Mouse (Mus musculus) kidney, adult 2 months (tissue): ENCODE results near the gene Pigh. TPM values are rescaled to one million over a fixed set of nuclear protein-coding genes. Genes with fewer than 3 reads are reported as not detected.

ENCODE experiments used
- DNase-seq: peaks from one replicate; pipeline ENCODE4 v3.0.0; 2021
- H3K27ac ChIP-seq: fragments of 200-500 bp; 2 replicates; pipeline ENCODE4 v1.5.1; 2012; ENCODE audit warnings: low read depth, low read length, control low read depth, inconsistent platforms; ENCODE audit not compliant: insufficient read depth
- H3K27me3 ChIP-seq: fragments of 200-500 bp; replicated peaks from 2 replicates; pipeline ENCODE4 v1.6.1; 2012; ENCODE audit warnings: mild to moderate bottlenecking, moderate library complexity, low read length, inconsistent platforms; ENCODE audit not compliant: control insufficient read depth, insufficient read depth
- H3K36me3 ChIP-seq: fragments of 200-500 bp; 2 replicates; pipeline ENCODE4 v1.6.1; 2012; ENCODE audit warnings: mild to moderate bottlenecking, moderate library complexity, low read length, inconsistent platforms; ENCODE audit not compliant: control insufficient read depth, insufficient read depth
- H3K4me1 ChIP-seq: fragments of 200-500 bp; 2 replicates; pipeline ENCODE4 v1.6.1; 2011; ENCODE audit warnings: low read length; ENCODE audit not compliant: control insufficient read depth, insufficient read depth
- H3K4me3 ChIP-seq: fragments of 200-500 bp; 2 replicates; pipeline ENCODE4 v1.5.1; 2011; ENCODE audit warnings: mild to moderate bottlenecking, low read depth, low read length, control low read depth; ENCODE audit not compliant: insufficient read depth
- CTCF ChIP-seq: fragments of 200-500 bp; conservative IDR thresholded peaks from 2 replicates; pipeline ENCODE4 v1.5.1; 2011; ENCODE audit warnings: low read depth, mild to moderate bottlenecking, control low read depth, low read length, moderate library complexity, mixed read lengths; ENCODE audit not compliant: insufficient read depth, insufficient read length
- POLR2A ChIP-seq: fragments of 200-500 bp; IDR thresholded peaks from one replicate; pipeline ENCODE4 v1.6.1; 2011; ENCODE audit warnings: low read depth, low read length, control low read depth
- WGBS: fragments of 180-500 bp; shearing (Covaris S2); methylation state at CpG from one replicate; pipeline ENCODE4 v1.1.7; 2018; 5-methylcytosine and 5-hydroxymethylcytosine counted together
- polyA plus RNA-seq: library from polyadenylated mRNA; depleted of rRNA; stranded (reverse); fragments of >200 nt; gene quantifications from 2 replicates; pipeline ENCODE4 v1.2.3, GENCODE M21; 2012

Gene Pigh
- polyA plus RNA-seq, 1 experiment: 12.4 TPM

- H3K27me3 ChIP-seq: no peaks in the 10 kb centered on the region; the same call in 1 of the 2 replicates
- H3K27ac ChIP-seq: no peak overlapping the region
- H3K4me1 ChIP-seq: no peaks in the 10 kb centered on the region
- TF ChIP-seq CTCF (peak; percentile 32; the same call in 1 of the 2 replicates), POLR2A (no peak)
- H3K36me3 ChIP-seq: no peaks in the 10 kb centered on the region
- WGBS: 60% methylated on average over 3 of the region's 3 CpGs
- no peak overlapping the region for H3K4me3 ChIP-seq
- DNase-seq: peak; percentile 34
These were observed 7.8 kb upstream of the Pigh start for GRCm38 (mm10) chr12:79097106-79097752.

DNA sequence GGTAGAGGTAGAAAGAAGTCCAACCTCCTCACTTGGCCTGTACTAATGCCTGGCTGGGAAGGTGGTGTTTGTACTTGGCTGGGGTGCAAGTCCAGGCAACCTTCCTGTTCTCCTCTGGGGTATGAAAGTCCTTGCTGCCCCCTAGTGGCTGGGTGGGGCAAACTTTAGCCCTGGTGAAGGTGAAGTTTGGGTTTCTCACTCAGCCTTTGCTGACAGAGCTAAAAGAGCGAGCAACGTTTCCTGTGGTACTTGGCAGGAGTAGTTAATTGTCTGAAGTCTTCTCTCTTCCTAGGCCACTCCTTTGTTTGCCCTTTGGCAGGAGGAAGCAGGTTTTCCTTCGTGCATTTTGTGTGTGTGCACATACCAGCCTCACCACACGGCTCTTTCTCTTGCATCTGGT, 3.1 kb upstream of the Pigh start:
- no peaks in the 10 kb centered on the region for H3K27me3 ChIP-seq
- TF ChIP-seq POLR2A (no peak), CTCF (peak; percentile 89)
- peaks cover 3% of the 10 kb centered on the region; the same call in 1 of the 2 replicates for H3K4me1 ChIP-seq
- no peak overlapping the region for H3K27ac ChIP-seq
- H3K4me3 ChIP-seq: no peak overlapping the region
- no peaks in the 10 kb centered on the region for H3K36me3 ChIP-seq
- peak; percentile 89 for DNase-seq
- 10% methylated on average over 4 of the region's 4 CpGs for WGBS

GRCm38 (mm10) chr12:79073362-79073761, 16.1 kb downstream of the Pigh start:
- H3K36me3 ChIP-seq: no peaks in the 10 kb centered on the region; the same call in 1 of the 2 replicates
- no peaks in the 10 kb centered on the region for H3K27me3 ChIP-seq
- WGBS: 81% methylated on average over 6 of the region's 6 CpGs
- H3K27ac ChIP-seq: no peak overlapping the region
- no peak for TF ChIP-seq POLR2A
- TF ChIP-seq CTCF: no peak
- H3K4me1 ChIP-seq: peaks cover 9% of the 10 kb centered on the region; the same call in 1 of the 2 replicates
- no peak overlapping the region for H3K4me3 ChIP-seq
- no peak for DNase-seq

DNA sequence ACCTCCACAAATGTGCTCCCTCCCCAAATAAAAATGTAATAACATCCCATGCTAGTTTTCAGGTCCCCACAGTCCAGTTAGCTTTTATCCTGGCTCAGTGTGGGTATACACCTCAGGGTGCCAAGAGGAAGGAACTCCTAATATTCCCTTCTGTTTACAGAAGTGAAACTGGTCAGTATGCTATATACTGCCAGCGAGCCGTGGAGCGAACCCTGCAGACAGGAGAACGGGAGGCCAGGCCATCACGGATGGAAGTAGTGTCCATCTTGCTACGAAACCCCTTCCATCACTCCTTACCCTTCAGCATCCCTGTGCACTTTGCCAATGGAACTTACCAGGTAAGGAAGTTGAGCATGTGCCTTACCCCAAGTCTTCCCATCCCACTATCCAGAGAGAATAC, 16.9 kb downstream of the Pigh start:
- WGBS: 91% methylated on average over 6 of the region's 6 CpGs
- H3K4me1 ChIP-seq: peaks cover 9% of the 10 kb centered on the region; the same call in 1 of the 2 replicates
- TF ChIP-seq CTCF: no peak
- no peak for TF ChIP-seq POLR2A
- H3K4me3 ChIP-seq: no peak overlapping the region
- no peaks in the 10 kb centered on the region for H3K27me3 ChIP-seq
- no peak overlapping the region for H3K27ac ChIP-seq
- DNase-seq: no peak
- H3K36me3 ChIP-seq: no peaks in the 10 kb centered on the region

DNA sequence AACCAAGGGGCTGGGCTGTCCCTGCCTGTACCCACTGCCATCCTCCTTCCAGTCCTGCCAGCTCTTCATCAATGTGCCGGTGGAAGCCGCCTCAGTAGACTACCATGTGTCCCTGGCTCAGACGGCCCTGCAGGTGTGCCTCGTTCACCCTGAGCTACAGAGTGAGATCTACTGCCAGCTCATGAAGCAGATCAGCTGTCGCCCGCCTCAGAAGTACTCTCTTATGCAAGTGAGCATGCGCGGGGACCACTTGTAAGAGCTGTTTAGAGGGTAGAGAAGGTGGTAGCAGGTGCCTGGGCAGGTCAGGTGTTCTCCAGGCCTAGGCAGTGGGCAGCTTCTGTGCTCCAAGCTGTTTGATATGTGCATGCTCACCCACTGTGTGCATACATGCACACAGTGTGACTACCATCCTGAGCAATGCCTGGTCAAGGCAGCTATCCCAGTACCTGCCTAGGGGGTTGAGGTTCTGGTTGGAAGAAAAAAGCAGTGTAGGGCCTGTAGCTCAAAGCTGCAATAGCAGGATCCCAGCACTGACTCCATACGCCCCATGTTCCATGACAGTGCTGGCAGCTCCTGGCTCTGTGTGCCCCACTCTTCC, 18.6 kb downstream of the Pigh start:
- Histone ChIP-seq H3K27me3 (no peaks in the 10 kb centered on the region), H3K36me3 (no peaks in the 10 kb centered on the region), H3K4me1 (peaks cover 9% of the 10 kb centered on the region; the same call in 1 of the 2 replicates), H3K4me3 (no peak overlapping the region), H3K27ac (no peak overlapping the region; the same call in 1 of the 2 replicates)
- WGBS: 66% methylated on average over 9 of the region's 9 CpGs
- no peak for DNase-seq
- TF ChIP-seq POLR2A (no peak), CTCF (no peak)

GRCm38 (mm10) chr12:79069916-79070315, 19.5 kb downstream of the Pigh start:
- DNase-seq: no peak
- TF ChIP-seq POLR2A (no peak), CTCF (no peak)
- WGBS: 62% methylated on average over 6 of the region's 6 CpGs
- Histone ChIP-seq H3K4me3 (no peak overlapping the region), H3K36me3 (no peaks in the 10 kb centered on the region), H3K27ac (peak overlapping the region; percentile 57), H3K4me1 (peaks cover 9% of the 10 kb centered on the region; the same call in 1 of the 2 replicates), H3K27me3 (no peaks in the 10 kb centered on the region)

DNA sequence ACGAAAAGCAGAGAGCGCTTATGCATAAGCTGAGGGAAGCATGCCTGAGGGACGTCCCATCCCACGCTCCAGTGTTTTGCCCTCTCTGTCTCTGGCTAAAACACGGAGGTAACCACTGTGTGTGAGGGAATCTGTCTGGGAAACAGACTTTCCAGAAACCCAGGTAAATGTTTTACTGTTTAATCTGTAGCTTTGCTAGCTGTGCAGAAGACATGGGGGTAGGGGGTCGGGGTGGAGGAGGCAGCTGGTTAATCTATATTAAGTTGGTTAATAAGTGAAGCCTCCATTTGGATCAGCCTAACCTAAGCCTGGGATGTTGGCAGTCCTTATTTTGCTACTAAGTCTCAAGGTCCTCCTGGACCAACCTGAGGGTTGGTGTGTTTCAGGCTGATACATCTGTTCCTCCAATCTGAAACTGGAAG, 20.3 kb downstream of the Pigh start:
- no peak for TF ChIP-seq POLR2A
- peak; percentile 88 for DNase-seq
- no peaks in the 10 kb centered on the region for H3K27me3 ChIP-seq
- WGBS: 57% methylated on average over 6 of the region's 6 CpGs
- no peaks in the 10 kb centered on the region for H3K36me3 ChIP-seq
- peaks cover 9% of the 10 kb centered on the region; the same call in 1 of the 2 replicates for H3K4me1 ChIP-seq
- H3K27ac ChIP-seq: peak overlapping the region; percentile 60
- H3K4me3 ChIP-seq: no peak overlapping the region
